Mouse (Mus musculus): ENCODE data around the gene Ttf2.
A peak's percentile ranks its signal among the peaks of the same experiment; 100 is the strongest.

Gene Ttf2

GRCm38 (mm10) chr3:100969176-100969917 is at the start of gene Ttf2:
Ttf2 (minus strand) TSS chr3:100969663.
- DNase-seq (ENCODE audit: inconsistent ontology term), result peak; percentile 96

GRCm38 (mm10) chr3:101018494-101018893 is 49.0 kb upstream of the Ttf2 start:
- no peak for DNase-seq (ENCODE audit: inconsistent ontology term)

- peak; percentile 90 for DNase-seq (ENCODE audit: inconsistent ontology term)
Observed at GRCm38 (mm10) chr3:101016050-101016449, 46.6 kb upstream of the Ttf2 start.

- DNase-seq (ENCODE audit: inconsistent ontology term), result no peak
Observed at GRCm38 (mm10) chr3:101015254-101015653, 45.8 kb upstream of the Ttf2 start.

- DNase-seq (ENCODE audit: inconsistent ontology term), result no peak
Observed at GRCm38 (mm10) chr3:101013536-101013935, 44.1 kb upstream of the Ttf2 start.

GRCm38 (mm10) chr3:101013005-101013404 is 43.5 kb upstream of the Ttf2 start:
- DNase-seq (ENCODE audit: inconsistent ontology term), result no peak

GRCm38 (mm10) chr3:101012597-101012996 is 43.1 kb upstream of the Ttf2 start:
- no peak for DNase-seq (ENCODE audit: inconsistent ontology term)

- no peak for DNase-seq (ENCODE audit: inconsistent ontology term)
Observed at GRCm38 (mm10) chr3:101012131-101012571, 42.7 kb upstream of the Ttf2 start.

- DNase-seq (ENCODE audit: inconsistent ontology term), result no peak
Observed at GRCm38 (mm10) chr3:101011203-101011600, 41.7 kb upstream of the Ttf2 start.

- DNase-seq (ENCODE audit: inconsistent ontology term), result no peak
Observed at GRCm38 (mm10) chr3:101010589-101011202, 41.2 kb upstream of the Ttf2 start.

- no peak for DNase-seq (ENCODE audit: inconsistent ontology term)
Observed at GRCm38 (mm10) chr3:101007112-101007782, 37.8 kb upstream of the Ttf2 start.

GRCm38 (mm10) chr3:101005392-101005791 is 35.9 kb upstream of the Ttf2 start:
- no peak for DNase-seq (ENCODE audit: inconsistent ontology term)

- no peak for DNase-seq (ENCODE audit: inconsistent ontology term)
Observed at GRCm38 (mm10) chr3:101003575-101004356, 34.3 kb upstream of the Ttf2 start.

GRCm38 (mm10) chr3:100999732-101000131 is 30.3 kb upstream of the Ttf2 start:
- DNase-seq (ENCODE audit: inconsistent ontology term), result no peak

- DNase-seq (ENCODE audit: inconsistent ontology term), result no peak
Observed at GRCm38 (mm10) chr3:100998904-100999340, 29.5 kb upstream of the Ttf2 start.

GRCm38 (mm10) chr3:100997785-100998570 is 28.5 kb upstream of the Ttf2 start:
- peak; percentile 69 for DNase-seq (ENCODE audit: inconsistent ontology term)

- DNase-seq (ENCODE audit: inconsistent ontology term), result no peak
Observed at GRCm38 (mm10) chr3:100994252-100994651, 24.8 kb upstream of the Ttf2 start.

- DNase-seq (ENCODE audit: inconsistent ontology term), result no peak
Observed at GRCm38 (mm10) chr3:100993718-100994117, 24.3 kb upstream of the Ttf2 start.

- DNase-seq (ENCODE audit: inconsistent ontology term), result no peak
Observed at GRCm38 (mm10) chr3:100993158-100993557, 23.7 kb upstream of the Ttf2 start.

GRCm38 (mm10) chr3:100990231-100990630 is 20.8 kb upstream of the Ttf2 start:
- DNase-seq (ENCODE audit: inconsistent ontology term), result peak; percentile 24

GRCm38 (mm10) chr3:100989417-100989816 is 20.0 kb upstream of the Ttf2 start:
- peak; percentile 30 for DNase-seq (ENCODE audit: inconsistent ontology term)

All from Muller cell, postnatal 12 days (primary cell).